In genomic region chr4:142165835-142166701, GRCm38 (mm10) we compare ENCODE assay signal across 9 mouse cellular contexts.
DNase-seq lines count a peak whose midpoint lies in the region; ATAC-seq and TF ChIP-seq lines count a peak whose summit lies in the region.
"Had no signal": no experiment of that assay in that cellular context is flagged by ENCODE, and none has a peak within 500 bp of the region (broad histone marks: within the 10 kb centered on the region; RNA-seq: fewer than 3 reads in every experiment).

No protein-coding gene starts in this region.

- H3K4me2 ChIP-seq in liver, embryonic 12.5 days = peak overlapping the region; percentile 19; the same call in 1 of the 2 replicates
- no peak overlapping the region for H3K4me2 ChIP-seq in stomach, embryonic 14.5 days (replicated peaks; ENCODE audit: low read depth, low read length)
- H3K4me2 ChIP-seq: neural tube, embryonic 12.5 days had no signal

- ATAC-seq in liver, embryonic 12.5 days = peak; percentile 55
- no peak for ATAC-seq in stomach, embryonic 14.5 days (ENCODE audit: insufficient number of reproducible peaks, insufficient read depth, low FRiP score, low read depth)

- no peak for TF ChIP-seq CTCF in left cerebral cortex, adult 2 months (IDR thresholded peaks at IDR 0.05)

- H3K36me3 ChIP-seq in liver, embryonic 12.5 days = peaks cover 8% of the 10 kb centered on the region; the same call in 1 of the 2 replicates
- H3K36me3 ChIP-seq in stomach, embryonic 14.5 days (ENCODE audit: control insufficient read depth, insufficient read depth, low read length) = no peaks in the 10 kb centered on the region; the same call in 1 of the 2 replicates

- DNase-seq in left cerebral cortex, adult 2 months (ENCODE audit: extremely low spot score in 1 of 2, low spot score in 2 of 2) = peak in 1 of 2 experiments; percentile 31
- DNase-seq in left cerebral cortex, postnatal 25 days (ENCODE audit: low spot score in 2 of 2) = no peak
- peak; percentile 60 for DNase-seq in embryo, embryonic 11 days
- peak; percentile 82 for DNase-seq in heart, postnatal 4 days
- no peak for DNase-seq in right cerebral cortex, adult 18-20 months
- DNase-seq in thymus, postnatal 10 days (ENCODE audit: low spot score in 2 of 2) = no peak

- peaks cover 27% of the 10 kb centered on the region for H3K4me1 ChIP-seq in liver, embryonic 12.5 days
- peaks cover 19% of the 10 kb centered on the region for H3K4me1 ChIP-seq in stomach, embryonic 14.5 days (ENCODE audit: control insufficient read depth, insufficient read depth, low read length)

- intact Hi-C loops in left cerebral cortex, adult 2 months (cut with DNase I) = no loop called here
- intact Hi-C loops in left cerebral cortex, postnatal 25 days (cut with DNase I) = no loop called here

- H3K9ac ChIP-seq in liver, embryonic 12.5 days = no peak overlapping the region
- no peak overlapping the region for H3K9ac ChIP-seq in stomach, embryonic 14.5 days (replicated peaks; ENCODE audit: low read depth, low read length)
- H3K9ac ChIP-seq: neural tube, embryonic 12.5 days had no signal

- H3K9me3 ChIP-seq in liver, embryonic 12.5 days (replicated peaks) = 0 out of 2 replicates have a peak, but pooled peaks cover 11% of the 10 kb centered on the region
- H3K9me3 ChIP-seq in stomach, embryonic 14.5 days (ENCODE audit: control insufficient read depth, low read depth, low read length) = peaks cover 5% of the 10 kb centered on the region; the same call in 1 of the 2 replicates

- peak overlapping the region; percentile 69 for H3K27ac ChIP-seq in left cerebral cortex, adult 2 months
- peak overlapping the region; percentile 36; the same call in 1 of the 2 replicates for H3K27ac ChIP-seq in liver, embryonic 12.5 days
- H3K27ac ChIP-seq in stomach, embryonic 14.5 days (ENCODE audit: low read length) = peak overlapping the region; percentile 61; the same call in 1 of the 2 replicates
- H3K27ac ChIP-seq: neural tube, embryonic 12.5 days had no signal

- no peak overlapping the region for H3K4me3 ChIP-seq in left cerebral cortex, adult 2 months
- H3K4me3 ChIP-seq in liver, embryonic 12.5 days = no peak overlapping the region
- no peak overlapping the region for H3K4me3 ChIP-seq in stomach, embryonic 14.5 days (ENCODE audit: low read depth, low read length)
- H3K4me3 ChIP-seq: neural tube, embryonic 12.5 days had no signal

- H3K27me3 ChIP-seq in liver, embryonic 12.5 days (replicated peaks) = no peaks in the 10 kb centered on the region
- no peaks in the 10 kb centered on the region for H3K27me3 ChIP-seq in stomach, embryonic 14.5 days (ENCODE audit: control insufficient read depth, insufficient read depth, low read length)
- H3K27me3 ChIP-seq: neural tube, embryonic 12.5 days had no signal

- WGBS in liver, embryonic 12.5 days (ENCODE audit: insufficient replicate concordance) = 7% methylated on average over 18 of the region's 18 CpGs
- WGBS in stomach, embryonic 14.5 days = 36% methylated on average over 18 of the region's 18 CpGs

Comparison
In these comparisons a context has a peak if more than half of its experiments do, and no peak if none do; other contexts are left out.
1. DNase-seq: peak in embryo, embryonic 11 days (single experiment) and heart, postnatal 4 days (single experiment); none in left cerebral cortex, postnatal 25 days (0 of 2), right cerebral cortex, adult 18-20 months (single experiment) and thymus, postnatal 10 days (0 of 2).
2. Peak in every context shown above with its lines, with median percentiles within 50 percentile points of each other: H3K27ac ChIP-seq.